Mouse (Mus musculus) neural tube, embryonic 14.5 days (tissue): ENCODE results near the gene Rfx7. TPM values are rescaled to one million over a fixed set of nuclear protein-coding genes. Genes with fewer than 3 reads are reported as not detected.
"Not testable (repeated sequence)": the region's sequence is repeated elsewhere in the genome, so short reads cannot be mapped to it uniquely, and the experiment has no call there.

Experiments used
- ATAC-seq: fragments of 200-750 bp; cut with Nextera tagmentation; 2 replicates; pipeline ENCODE4 v1.8.0; 2017; ENCODE audit warnings: low read depth, mild to moderate bottlenecking, moderate TSS enrichment, moderate library complexity
- H3K27ac ChIP-seq: fragments of 300-500 bp; sonication (generic); 2 replicates; pipeline ENCODE4 v1.5.1; 2014; ENCODE audit warnings: low read depth, mild to moderate bottlenecking, control low read depth, low read length, moderate library complexity, mixed read lengths
- H3K27me3 ChIP-seq: fragments of 300-500 bp; sonication (generic); 2 replicates; pipeline ENCODE4 v1.6.1; 2014; ENCODE audit warnings: low read length; ENCODE audit not compliant: control insufficient read depth, insufficient read depth
- H3K36me3 ChIP-seq: fragments of 300-500 bp; sonication (generic); 2 replicates; pipeline ENCODE4 v1.6.1; 2014; ENCODE audit warnings: low read length, mixed read lengths; ENCODE audit not compliant: control insufficient read depth, insufficient read depth
- H3K4me1 ChIP-seq: fragments of 300-500 bp; sonication (generic); 2 replicates; pipeline ENCODE4 v1.6.1; 2014; ENCODE audit warnings: low read length; ENCODE audit not compliant: control insufficient read depth, insufficient read depth
- H3K4me2 ChIP-seq: fragments of 300-500 bp; sonication (generic); 2 replicates; pipeline ENCODE4 v1.6.1; 2014; ENCODE audit warnings: mild to moderate bottlenecking, low read depth, low read length, control low read depth
- H3K4me3 ChIP-seq: fragments of 300-500 bp; sonication (generic); 2 replicates; pipeline ENCODE4 v1.5.1; 2014; ENCODE audit warnings: low read depth, low read length, control low read depth, mixed read lengths
- H3K9ac ChIP-seq: fragments of 300-500 bp; sonication (generic); replicated peaks from 2 replicates; pipeline ENCODE4 v1.6.1; 2014; ENCODE audit warnings: low read depth, mild to moderate bottlenecking, control low read depth, low read length, mixed read lengths
- H3K9me3 ChIP-seq: fragments of 300-500 bp; sonication (generic); 2 replicates; pipeline ENCODE4 v1.6.1; 2016; ENCODE audit warnings: low read length; ENCODE audit not compliant: control insufficient read depth
- WGBS: fragments of 180-500 bp; shearing (Covaris S2); extraction: QIAGEN DNeasy Blood & Tissue Kit; methylation state at CpG from one replicate; pipeline ENCODE4 v1.1.7; 2014; 5-methylcytosine and 5-hydroxymethylcytosine counted together
- polyA plus RNA-seq: library from polyadenylated mRNA; unstranded; fragments of >200 nt; fragmentation: Nextera tagmentation; extraction: Ambion mirVana; gene quantifications from 2 replicates; pipeline ENCODE4 v1.2.1, GENCODE M21; 2014

The Rfx7 gene
- polyA plus RNA-seq, 1 experiment from 2014 or later, result 29.9 TPM

GRCm38 (mm10) chr9:72662691-72663533, 130.9 kb downstream of the Rfx7 start:
- Histone ChIP-seq H3K27me3 (no peaks in the 10 kb centered on the region), H3K9ac (peak overlapping the region; percentile 98), H3K4me1 (peaks cover 34% of the 10 kb centered on the region), H3K27ac (peak overlapping the region; percentile 99), H3K4me3 (peak overlapping the region; percentile 90), H3K9me3 (no peaks in the 10 kb centered on the region), H3K4me2 (peak overlapping the region; percentile 87), H3K36me3 (no peaks in the 10 kb centered on the region; the same call in 1 of the 2 replicates)
- ATAC-seq, result peak; percentile 52
- WGBS, result 0% methylated on average over 49 of the region's 55 CpGs

GRCm38 (mm10) chr9:72663534-72663918, 131.5 kb downstream of the Rfx7 start:
- Histone ChIP-seq H3K9me3 (no peaks in the 10 kb centered on the region), H3K4me1 (peaks cover 34% of the 10 kb centered on the region), H3K4me2 (peak overlapping the region; percentile 87), H3K27ac (peak overlapping the region; percentile 99), H3K36me3 (no peaks in the 10 kb centered on the region; the same call in 1 of the 2 replicates), H3K4me3 (peak overlapping the region; percentile 90), H3K27me3 (no peaks in the 10 kb centered on the region), H3K9ac (peak overlapping the region; percentile 98)
- 8% methylated on average over 10 of the region's 10 CpGs for WGBS
- ATAC-seq, result no peak

- Histone ChIP-seq H3K4me2 (peak overlapping the region; percentile 87), H3K4me1 (peaks cover 34% of the 10 kb centered on the region), H3K36me3 (no peaks in the 10 kb centered on the region; the same call in 1 of the 2 replicates), H3K9me3 (no peaks in the 10 kb centered on the region), H3K9ac (peak overlapping the region; percentile 8; the same call in 1 of the 2 replicates), H3K27ac (peak overlapping the region; percentile 99; the same call in 1 of the 2 replicates), H3K4me3 (peak overlapping the region; percentile 90), H3K27me3 (no peaks in the 10 kb centered on the region)
- 17% methylated on average over 12 of the region's 12 CpGs for WGBS
- no peak for ATAC-seq
Observed at GRCm38 (mm10) chr9:72664409-72665351, 132.6 kb downstream of the Rfx7 start.

DNA sequence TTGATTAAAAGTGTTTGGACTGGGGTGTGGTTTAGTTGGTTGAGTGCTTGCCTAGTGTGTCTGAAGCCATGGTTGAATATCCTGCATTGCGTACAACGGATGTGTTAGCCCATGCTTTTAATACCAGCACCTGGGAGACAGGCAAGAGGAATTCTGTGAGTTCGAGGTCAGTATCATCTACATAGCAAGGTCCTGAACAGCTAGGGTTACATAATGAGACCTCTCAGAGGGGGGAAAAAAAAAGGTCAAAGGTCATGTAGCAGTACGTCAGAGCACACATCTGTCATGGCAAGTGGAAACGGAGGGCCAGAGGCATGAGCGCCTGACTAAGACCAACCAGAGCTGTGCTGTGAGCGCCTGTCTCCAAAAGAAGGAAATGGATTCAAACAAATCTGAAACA, 133.5 kb downstream of the Rfx7 start:
- Histone ChIP-seq H3K4me3 (peak overlapping the region; percentile 90; the same call in 1 of the 2 replicates), H3K36me3 (peaks cover 6% of the 10 kb centered on the region; the same call in 1 of the 2 replicates), H3K27ac (peak overlapping the region; percentile 44; the same call in 1 of the 2 replicates), H3K9ac (no peak overlapping the region), H3K4me1 (peaks cover 34% of the 10 kb centered on the region), H3K27me3 (no peaks in the 10 kb centered on the region), H3K9me3 (no peaks in the 10 kb centered on the region), H3K4me2 (peak overlapping the region; percentile 87)
- WGBS, result 36% methylated on average over 7 of the region's 7 CpGs
- no peak for ATAC-seq

DNA sequence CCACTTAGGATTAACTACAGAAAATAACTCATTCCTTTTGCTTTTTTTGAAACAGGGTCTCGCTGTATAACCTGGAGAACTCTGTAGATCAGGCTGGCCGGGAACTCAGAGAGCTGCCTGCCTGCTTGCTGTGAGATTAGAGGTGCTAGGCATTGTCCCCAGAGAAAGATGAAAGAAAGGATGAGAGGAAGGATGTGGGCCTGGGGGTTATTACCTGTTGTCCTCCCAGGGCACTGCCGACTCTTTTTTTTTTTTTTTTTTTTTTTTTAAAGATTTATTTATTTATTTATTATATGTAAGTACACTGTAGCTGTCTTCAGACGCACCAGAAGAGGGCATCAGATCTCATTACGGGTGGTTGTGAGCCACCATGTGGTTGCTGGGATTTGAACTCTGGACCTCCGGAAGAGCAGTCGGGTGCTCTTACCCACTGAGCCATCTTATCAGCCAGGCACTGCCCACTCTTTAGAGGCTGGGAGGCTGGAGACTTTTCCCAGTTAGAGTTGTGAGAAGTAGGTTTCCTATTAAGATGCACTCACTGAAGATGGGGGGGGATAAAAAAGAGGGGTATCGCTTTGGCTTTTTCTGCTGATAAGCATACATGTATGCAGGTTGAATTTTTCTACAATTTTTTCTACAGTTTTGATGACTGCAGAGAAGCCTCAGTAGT, 134.4 kb downstream of the Rfx7 start:
- H3K4me2 ChIP-seq, H3K4me3 ChIP-seq, H3K9me3 ChIP-seq, H3K9ac ChIP-seq, H3K27me3 ChIP-seq, H3K27ac ChIP-seq, ATAC-seq: not testable (repeated sequence)
- peaks cover 30% of the 10 kb centered on the region for H3K4me1 ChIP-seq
- peaks cover 12% of the 10 kb centered on the region for H3K36me3 ChIP-seq
- 91% methylated on average over 6 of the region's 8 CpGs for WGBS

DNA sequence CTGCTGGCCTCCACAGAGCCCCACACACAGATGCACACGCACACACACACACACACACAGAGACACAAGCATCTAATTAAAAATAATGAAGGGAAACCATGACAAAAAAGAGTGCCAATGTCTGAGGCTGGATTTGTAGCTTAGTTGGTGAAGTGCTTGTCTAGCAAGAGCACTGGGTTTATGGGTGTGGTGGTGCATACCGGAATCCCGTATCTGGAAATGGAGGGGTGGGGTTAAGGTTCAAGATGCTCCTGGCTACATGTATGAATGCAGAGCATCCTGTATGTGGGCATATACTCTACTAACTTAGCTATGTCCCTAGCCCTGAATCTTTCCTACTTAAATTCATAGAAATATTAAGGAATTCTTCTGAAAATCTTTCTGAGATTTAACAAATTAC, 135.1 kb downstream of the Rfx7 start:
- H3K9ac ChIP-seq, result no peak overlapping the region
- no peaks in the 10 kb centered on the region for H3K27me3 ChIP-seq
- no peak for ATAC-seq
- H3K27ac ChIP-seq, result no peak overlapping the region
- H3K4me3 ChIP-seq, result no peak overlapping the region
- peaks cover 30% of the 10 kb centered on the region for H3K4me1 ChIP-seq
- peaks cover 16% of the 10 kb centered on the region for H3K36me3 ChIP-seq
- no peaks in the 10 kb centered on the region for H3K9me3 ChIP-seq
- 88% methylated on average over 3 of the region's 3 CpGs for WGBS
- no peak overlapping the region for H3K4me2 ChIP-seq

GRCm38 (mm10) chr9:72669383-72669782, 137.3 kb downstream of the Rfx7 start:
- H3K27me3 ChIP-seq, result no peaks in the 10 kb centered on the region
- H3K27ac ChIP-seq, result no peak overlapping the region
- peaks cover 31% of the 10 kb centered on the region for H3K36me3 ChIP-seq
- no peaks in the 10 kb centered on the region for H3K9me3 ChIP-seq
- WGBS, result 86% methylated on average over 7 of the region's 7 CpGs
- peaks cover 23% of the 10 kb centered on the region for H3K4me1 ChIP-seq
- no peak overlapping the region for H3K9ac ChIP-seq
- no peak overlapping the region for H3K4me3 ChIP-seq
- no peak overlapping the region for H3K4me2 ChIP-seq
- ATAC-seq, result no peak

GRCm38 (mm10) chr9:72672361-72672760, 140.3 kb downstream of the Rfx7 start:
- Histone ChIP-seq H3K4me2 (no peak overlapping the region), H3K4me1 (no peaks in the 10 kb centered on the region; the same call in 1 of the 2 replicates), H3K9ac (no peak overlapping the region), H3K27me3 (no peaks in the 10 kb centered on the region), H3K27ac (no peak overlapping the region), H3K36me3 (peaks cover 59% of the 10 kb centered on the region), H3K9me3 (no peaks in the 10 kb centered on the region), H3K4me3 (no peak overlapping the region)
- WGBS, result 35% methylated on average over 2 of the region's 2 CpGs
- peak; percentile 44; the same call in 1 of the 2 replicates for ATAC-seq
